Mouse (Mus musculus) spleen, adult 2 months (tissue): ENCODE measurements around the gene Wnt7b. TPM values are rescaled to one million over a fixed set of nuclear protein-coding genes. Genes with fewer than 3 reads are reported as not detected.

Experiments used
- DNase-seq, 2 experiments: peaks; one replicate each; pipeline versions ENCODE4 v3.0.0 to v3.0.0-alpha.2; 2012 to 2021; ENCODE audit warnings: low spot score in 2 of 2, low read depth in 1 of 2
- H3K27ac ChIP-seq: fragments of 200-500 bp; 2 replicates; pipeline ENCODE4 v1.5.1; 2012; ENCODE audit warnings: low read length, inconsistent platforms; ENCODE audit not compliant: insufficient read depth
- H3K27me3 ChIP-seq: fragments of 200-500 bp; 2 replicates; pipeline ENCODE4 v1.6.1; 2012; ENCODE audit warnings: mild to moderate bottlenecking, moderate library complexity, low read length, inconsistent platforms; ENCODE audit not compliant: control insufficient read depth, insufficient read depth
- H3K36me3 ChIP-seq: fragments of 200-500 bp; 2 replicates; pipeline ENCODE4 v1.6.1; 2012; ENCODE audit warnings: mild to moderate bottlenecking, low read length, inconsistent platforms; ENCODE audit not compliant: control insufficient read depth, insufficient read depth
- H3K4me1 ChIP-seq: fragments of 200-500 bp; 2 replicates; pipeline ENCODE4 v1.6.1; 2011; ENCODE audit warnings: inconsistent platforms; ENCODE audit not compliant: control insufficient read depth, insufficient read depth, insufficient read length
- H3K4me3 ChIP-seq: fragments of 200-500 bp; 2 replicates; pipeline ENCODE4 v1.5.1; 2011; ENCODE audit warnings: mild to moderate bottlenecking, inconsistent platforms; ENCODE audit not compliant: insufficient read depth, insufficient read length; ENCODE audit errors: extremely low read depth
- CTCF ChIP-seq: fragments of 200-500 bp; IDR thresholded peaks from 2 replicates; pipeline ENCODE4 v1.5.1; 2011; ENCODE audit warnings: mild to moderate bottlenecking, inconsistent platforms; ENCODE audit not compliant: insufficient read depth, insufficient read length, insufficient replicate concordance; ENCODE audit errors: extremely low read depth
- POLR2A ChIP-seq: fragments of 200-500 bp; IDR thresholded peaks from 2 replicates; pipeline ENCODE4 v1.6.1; 2011; ENCODE audit warnings: low read depth, low read length, inconsistent platforms
- WGBS: fragments of 180-500 bp; shearing (Covaris S2); methylation state at CpG from one replicate; pipeline ENCODE4 v1.1.7; 2018; 5-methylcytosine and 5-hydroxymethylcytosine counted together
- polyA plus RNA-seq: library from polyadenylated mRNA; depleted of rRNA; stranded (reverse); fragments of >200 nt; gene quantifications from 2 replicates; pipeline ENCODE4 v1.2.3, GENCODE M21; 2012

Gene Wnt7b
- polyA plus RNA-seq, 1 experiment: 0.08 TPM

GRCm38 (mm10) chr15:85569995-85570734 lies 12.1 kb downstream of the Wnt7b start:
- TF ChIP-seq CTCF (no peak), POLR2A (no peak)
- H3K27ac ChIP-seq: no peak overlapping the region
- H3K4me3 ChIP-seq: no peak overlapping the region
- no peaks in the 10 kb centered on the region for H3K36me3 ChIP-seq
- DNase-seq: no peak
- no peaks in the 10 kb centered on the region for H3K27me3 ChIP-seq
- WGBS: 38% methylated on average over 8 of the region's 8 CpGs
- no peaks in the 10 kb centered on the region for H3K4me1 ChIP-seq

- no peak for TF ChIP-seq CTCF
- no peak for TF ChIP-seq POLR2A
- DNase-seq: no peak
- no peaks in the 10 kb centered on the region for H3K36me3 ChIP-seq
- 79% methylated on average over 2 of the region's 2 CpGs for WGBS
- no peaks in the 10 kb centered on the region for H3K27me3 ChIP-seq
- no peak overlapping the region for H3K4me3 ChIP-seq
- no peaks in the 10 kb centered on the region for H3K4me1 ChIP-seq
- H3K27ac ChIP-seq: no peak overlapping the region
Measured at GRCm38 (mm10) chr15:85569167-85569797, 13.0 kb downstream of the Wnt7b start.

GRCm38 (mm10) chr15:85568402-85568801 lies 13.9 kb downstream of the Wnt7b start:
- Histone ChIP-seq H3K36me3 (no peaks in the 10 kb centered on the region), H3K27me3 (no peaks in the 10 kb centered on the region), H3K4me3 (no peak overlapping the region), H3K27ac (no peak overlapping the region), H3K4me1 (no peaks in the 10 kb centered on the region)
- 89% methylated on average over 3 of the region's 3 CpGs for WGBS
- no peak for DNase-seq
- TF ChIP-seq POLR2A (no peak), CTCF (no peak)

- Histone ChIP-seq H3K4me1 (no peaks in the 10 kb centered on the region), H3K27ac (no peak overlapping the region), H3K36me3 (no peaks in the 10 kb centered on the region), H3K4me3 (no peak overlapping the region), H3K27me3 (no peaks in the 10 kb centered on the region)
- no peak for DNase-seq
- 86% methylated on average over 5 of the region's 5 CpGs for WGBS
- TF ChIP-seq CTCF: no peak
- no peak for TF ChIP-seq POLR2A
Measured at GRCm38 (mm10) chr15:85564966-85565365, 17.3 kb downstream of the Wnt7b start.

- Histone ChIP-seq H3K4me1 (no peaks in the 10 kb centered on the region), H3K27me3 (no peaks in the 10 kb centered on the region), H3K27ac (no peak overlapping the region), H3K4me3 (no peak overlapping the region), H3K36me3 (no peaks in the 10 kb centered on the region)
- TF ChIP-seq POLR2A: no peak
- WGBS: 85% methylated on average over 13 of the region's 13 CpGs
- no peak for DNase-seq
Measured at GRCm38 (mm10) chr15:85564034-85564769, 18.1 kb downstream of the Wnt7b start.

GRCm38 (mm10) chr15:85561953-85562352 lies 20.3 kb downstream of the Wnt7b start:
- WGBS: 89% methylated on average over 12 of the region's 12 CpGs
- H3K27me3 ChIP-seq: no peaks in the 10 kb centered on the region
- no peak for DNase-seq

More at GRCm38 (mm10) chr15:85561953-85562352, 20.3 kb downstream of the Wnt7b start:
- H3K36me3 ChIP-seq: no peaks in the 10 kb centered on the region
- H3K4me3 ChIP-seq: no peak overlapping the region
- no peak overlapping the region for H3K27ac ChIP-seq
- H3K4me1 ChIP-seq: no peaks in the 10 kb centered on the region; the same call in 1 of the 2 replicates
- TF ChIP-seq CTCF (no peak), POLR2A (no peak)
